Mouse (Mus musculus) hindbrain, postnatal 0 days (tissue): Measurements from ENCODE around the gene Slc25a26. TPM values are rescaled to one million over a fixed set of nuclear protein-coding genes. Genes with fewer than 3 reads are reported as not detected.
A peak's percentile ranks its signal among the peaks of the same experiment; 100 is the strongest.
"Not testable (repeated sequence)": the region's sequence is repeated elsewhere in the genome, so short reads cannot be mapped to it uniquely, and the experiment has no call there.

ENCODE experiments used
- ATAC-seq: fragments of 200-750 bp; cut with Nextera tagmentation; 2 replicates; pipeline ENCODE4 v1.8.0; 2017; ENCODE audit warnings: mild to moderate bottlenecking, moderate TSS enrichment, moderate library complexity
- DNase-seq: peaks from one replicate; pipeline ENCODE4 v3.0.0-alpha.2; 2015; ENCODE audit warnings: low spot score
- H3K27ac ChIP-seq: fragments of 300-500 bp; sonication (generic); 2 replicates; pipeline ENCODE4 v1.5.1; 2014; ENCODE audit warnings: mild to moderate bottlenecking
- H3K27me3 ChIP-seq: fragments of 300-500 bp; sonication (generic); 2 replicates; pipeline ENCODE4 v1.6.1; 2014; ENCODE audit warnings: low read length, mixed read lengths; ENCODE audit not compliant: insufficient read depth
- H3K36me3 ChIP-seq: fragments of 300-500 bp; sonication (generic); 2 replicates; pipeline ENCODE4 v1.6.1; 2014; ENCODE audit warnings: low read length, mixed read lengths; ENCODE audit not compliant: insufficient read depth
- H3K4me1 ChIP-seq: fragments of 300-500 bp; sonication (generic); 2 replicates; pipeline ENCODE4 v1.6.1; 2014; ENCODE audit warnings: antibody characterized with exemption, low read length, mixed read lengths; ENCODE audit not compliant: insufficient read depth
- H3K4me2 ChIP-seq: fragments of 300-500 bp; sonication (generic); 2 replicates; pipeline ENCODE4 v1.6.1; 2014; ENCODE audit warnings: low read depth, mild to moderate bottlenecking, low read length, moderate library complexity, mixed read lengths
- H3K4me3 ChIP-seq: fragments of 300-500 bp; sonication (generic); 2 replicates; pipeline ENCODE4 v1.5.1; 2014; ENCODE audit warnings: low read length
- H3K9ac ChIP-seq: fragments of 300-500 bp; sonication (generic); replicated peaks from 2 replicates; pipeline ENCODE4 v1.6.1; 2014; ENCODE audit warnings: mild to moderate bottlenecking, low read length, moderate library complexity, mixed read lengths
- H3K9me3 ChIP-seq: fragments of 300-500 bp; sonication (generic); 2 replicates; pipeline ENCODE4 v1.6.1; 2016; ENCODE audit warnings: low read length, mixed read lengths
- CTCF ChIP-seq: IDR thresholded peaks from 2 replicates; pipeline ENCODE4 v1.5.1; 2016; ENCODE audit warnings: antibody characterized with exemption, control low read depth, low read depth
- WGBS: fragments of 180-500 bp; shearing (Covaris S2); extraction: QIAGEN DNeasy Blood & Tissue Kit; methylation state at CpG from one replicate; pipeline ENCODE4 v1.1.7; 2014; 5-methylcytosine and 5-hydroxymethylcytosine counted together
- polyA plus RNA-seq: library from polyadenylated mRNA; unstranded; fragments of >200 nt; fragmentation: Nextera tagmentation; extraction: Ambion mirVana; gene quantifications from 2 replicates; pipeline ENCODE4 v1.2.1, GENCODE M21; 2015
- total RNA-seq: library from RNA; depleted of rRNA; stranded (reverse); fragments of >200 nt; gene quantifications from 2 replicates; pipeline ENCODE4 v1.2.3, GENCODE M21; 2014

Slc25a26 gene
- total and polyA plus RNA-seq, 2 experiments from 2014 or later: 4.1 to 10.2 TPM

GRCm38 (mm10) chr6:94550298-94550697 is 50.2 kb downstream of the Slc25a26 start:
- Histone ChIP-seq H3K9ac (no peak overlapping the region), H3K27ac (no peak overlapping the region), H3K4me1 (no peaks in the 10 kb centered on the region), H3K27me3 (no peaks in the 10 kb centered on the region), H3K4me2 (no peak overlapping the region), H3K9me3 (no peaks in the 10 kb centered on the region), H3K4me3 (no peak overlapping the region), H3K36me3 (no peaks in the 10 kb centered on the region)
- no peak for TF ChIP-seq CTCF
- DNase-seq (peak; percentile 60), ATAC-seq (no peak)
- 61% methylated on average over 6 of the region's 6 CpGs for WGBS

- ATAC-seq (no peak), DNase-seq (no peak)
- Histone ChIP-seq H3K27me3 (no peaks in the 10 kb centered on the region), H3K36me3 (no peaks in the 10 kb centered on the region), H3K27ac (no peak overlapping the region), H3K4me3 (no peak overlapping the region), H3K9ac (no peak overlapping the region), H3K4me2 (no peak overlapping the region), H3K4me1 (no peaks in the 10 kb centered on the region), H3K9me3 (no peaks in the 10 kb centered on the region)
- no peak for TF ChIP-seq CTCF
- 79% methylated on average over 7 of the region's 7 CpGs for WGBS
Observed at GRCm38 (mm10) chr6:94550851-94551250, 50.7 kb downstream of the Slc25a26 start.

- no peak overlapping the region for H3K4me2 ChIP-seq
- no peaks in the 10 kb centered on the region for H3K36me3 ChIP-seq
- H3K27me3 ChIP-seq: no peaks in the 10 kb centered on the region
- no peaks in the 10 kb centered on the region for H3K4me1 ChIP-seq
- TF ChIP-seq CTCF: no peak
- 54% methylated on average over 5 of the region's 5 CpGs for WGBS
- H3K27ac ChIP-seq: no peak overlapping the region
- DNase-seq (no peak), ATAC-seq (no peak)
- no peak overlapping the region for H3K9ac ChIP-seq
- H3K9me3 ChIP-seq: no peaks in the 10 kb centered on the region
- no peak overlapping the region for H3K4me3 ChIP-seq
Observed at GRCm38 (mm10) chr6:94553085-94553484, 53.0 kb downstream of the Slc25a26 start.

GRCm38 (mm10) chr6:94558603-94559002 is 58.5 kb downstream of the Slc25a26 start:
- not testable (repeated sequence) for H3K9ac ChIP-seq, H3K4me1 ChIP-seq, H3K27ac ChIP-seq, H3K4me2 ChIP-seq, H3K4me3 ChIP-seq, DNase-seq, H3K9me3 ChIP-seq, H3K27me3 ChIP-seq, ATAC-seq, H3K36me3 ChIP-seq
- 60% methylated on average over 1 of the region's 1 CpGs for WGBS

GRCm38 (mm10) chr6:94560896-94561295 is 60.8 kb downstream of the Slc25a26 start:
- ATAC-seq (no peak), DNase-seq (no peak)
- Histone ChIP-seq H3K4me2 (no peak overlapping the region), H3K27ac (no peak overlapping the region), H3K36me3 (no peaks in the 10 kb centered on the region), H3K27me3 (no peaks in the 10 kb centered on the region), H3K4me1 (no peaks in the 10 kb centered on the region), H3K9ac (no peak overlapping the region), H3K4me3 (no peak overlapping the region), H3K9me3 (no peaks in the 10 kb centered on the region)
- 74% methylated on average over 1 of the region's 1 CpGs for WGBS
- TF ChIP-seq CTCF: no peak

- 73% methylated on average over 1 of the region's 1 CpGs for WGBS
- Histone ChIP-seq H3K4me2 (no peak overlapping the region), H3K9ac (no peak overlapping the region), H3K27ac (no peak overlapping the region), H3K4me1 (no peaks in the 10 kb centered on the region), H3K9me3 (no peaks in the 10 kb centered on the region), H3K36me3 (no peaks in the 10 kb centered on the region), H3K27me3 (no peaks in the 10 kb centered on the region), H3K4me3 (no peak overlapping the region)
- TF ChIP-seq CTCF: no peak
- no peak for DNase-seq
- no peak for ATAC-seq
Observed at GRCm38 (mm10) chr6:94561346-94561745, 61.2 kb downstream of the Slc25a26 start.

- Histone ChIP-seq H3K27ac (no peak overlapping the region), H3K4me3 (no peak overlapping the region), H3K4me2 (no peak overlapping the region), H3K9ac (no peak overlapping the region), H3K4me1 (no peaks in the 10 kb centered on the region), H3K9me3 (no peaks in the 10 kb centered on the region), H3K27me3 (no peaks in the 10 kb centered on the region), H3K36me3 (no peaks in the 10 kb centered on the region)
- ATAC-seq (no peak), DNase-seq (peak; percentile 31)
- peak; percentile 56 for TF ChIP-seq CTCF
- WGBS: 60% methylated on average over 8 of the region's 8 CpGs
Observed at GRCm38 (mm10) chr6:94563203-94563940, 63.2 kb downstream of the Slc25a26 start.
